Mouse (Mus musculus): ENCODE measurements around the gene Tceanc2. TPM values are rescaled to one million over a fixed set of nuclear protein-coding genes. Genes with fewer than 3 reads are reported as not detected.

Tceanc2 gene
- polyA plus RNA-seq (2015; fragmentation: Nextera tagmentation; extraction: Ambion mirVana): 26.9 and 32.1 TPM in 2 replicates

DNA sequence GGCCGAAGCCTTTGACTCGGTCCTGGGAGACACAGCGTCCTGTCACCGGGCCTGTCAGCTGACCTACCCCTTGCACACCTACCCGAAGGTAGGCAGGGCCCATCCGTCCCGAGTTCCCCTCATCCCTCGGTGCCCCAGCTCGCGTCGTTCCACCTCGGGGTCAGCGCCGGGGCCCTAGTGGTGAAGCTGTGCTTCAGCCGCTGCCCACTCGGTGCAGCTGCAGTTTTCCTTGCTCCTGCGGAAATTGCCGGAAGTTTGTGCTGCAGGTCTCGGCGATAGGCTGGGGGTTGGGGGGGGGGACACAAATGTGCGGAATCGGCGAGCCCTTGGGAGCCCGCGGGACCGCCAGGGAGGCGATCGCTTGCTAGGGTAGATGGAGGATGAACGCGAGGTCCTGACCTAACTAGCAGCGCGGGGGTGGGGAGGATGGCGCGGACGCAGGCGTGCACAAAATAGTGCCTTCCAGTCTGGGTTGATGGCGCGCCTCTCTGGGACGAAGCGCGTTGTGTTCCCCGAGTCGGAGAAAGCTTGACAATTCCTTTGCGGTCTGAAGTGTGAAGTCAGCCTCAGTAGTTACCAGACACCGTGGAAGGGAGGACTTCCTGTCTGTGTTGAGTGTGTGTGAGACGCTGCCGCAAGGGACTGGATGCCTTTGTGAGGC, at the start of gene Tceanc2:
Gene Tceanc2, minus strand, starts transcription at position 287 of the 661 bp plus-strand sequence.
- H3K9ac ChIP-seq: peak within 1 kb of the TSS; percentile 81
- WGBS: under 1% methylated on average over 47 of the region's 47 CpGs
- H3K27ac ChIP-seq: peak within 1 kb of the TSS; percentile 99
- peaks cover 35% of the 10 kb centered on the region for H3K4me1 ChIP-seq
- H3K27me3 ChIP-seq: no peaks in the 10 kb centered on the region
- peak; percentile 68 for ATAC-seq (replicated peaks; ENCODE audit: low FRiP score)
- H3K4me3 ChIP-seq (replicated peaks): peak within 1 kb of the TSS; percentile 86
- peaks cover 10% of the 10 kb centered on the region; the same call in 1 of the 2 replicates for H3K36me3 ChIP-seq
- H3K9me3 ChIP-seq (replicated peaks): no peaks in the 10 kb centered on the region
- H3K4me2 ChIP-seq: peak within 1 kb of the TSS; percentile 64

GRCm38 (mm10) chr4:107226313-107226712, 47.4 kb upstream of the Tceanc2 start:
- Histone ChIP-seq H3K27ac (no peak overlapping the region), H3K27me3 (no peaks in the 10 kb centered on the region), H3K4me2 (no peak overlapping the region), H3K4me1 (no peaks in the 10 kb centered on the region), H3K4me3 (replicated peaks) (no peak overlapping the region), H3K9ac (no peak overlapping the region), H3K9me3 (replicated peaks) (no peaks in the 10 kb centered on the region), H3K36me3 (peaks cover 7% of the 10 kb centered on the region)
- WGBS: 83% methylated on average over 2 of the region's 2 CpGs
- ATAC-seq (replicated peaks; ENCODE audit: low FRiP score): no peak

- Histone ChIP-seq H3K9me3 (replicated peaks) (no peaks in the 10 kb centered on the region), H3K27ac (no peak overlapping the region), H3K36me3 (no peaks in the 10 kb centered on the region), H3K4me1 (no peaks in the 10 kb centered on the region), H3K27me3 (no peaks in the 10 kb centered on the region), H3K9ac (no peak overlapping the region), H3K4me3 (replicated peaks) (no peak overlapping the region), H3K4me2 (no peak overlapping the region)
- no peak for ATAC-seq (replicated peaks; ENCODE audit: low FRiP score)
- WGBS: 83% methylated on average over 11 of the region's 11 CpGs
Observed at GRCm38 (mm10) chr4:107223225-107224204, 44.6 kb upstream of the Tceanc2 start.

- no peak overlapping the region for H3K27ac ChIP-seq
- H3K36me3 ChIP-seq: no peaks in the 10 kb centered on the region
- ATAC-seq (replicated peaks; ENCODE audit: low FRiP score): no peak
- H3K4me2 ChIP-seq: no peak overlapping the region
- H3K4me1 ChIP-seq: no peaks in the 10 kb centered on the region
- no peaks in the 10 kb centered on the region for H3K9me3 ChIP-seq (replicated peaks)
- H3K4me3 ChIP-seq (replicated peaks): no peak overlapping the region
- WGBS: 91% methylated on average over 5 of the region's 5 CpGs
- H3K27me3 ChIP-seq: no peaks in the 10 kb centered on the region
- no peak overlapping the region for H3K9ac ChIP-seq
Observed at GRCm38 (mm10) chr4:107221524-107221923, 42.6 kb upstream of the Tceanc2 start.

DNA sequence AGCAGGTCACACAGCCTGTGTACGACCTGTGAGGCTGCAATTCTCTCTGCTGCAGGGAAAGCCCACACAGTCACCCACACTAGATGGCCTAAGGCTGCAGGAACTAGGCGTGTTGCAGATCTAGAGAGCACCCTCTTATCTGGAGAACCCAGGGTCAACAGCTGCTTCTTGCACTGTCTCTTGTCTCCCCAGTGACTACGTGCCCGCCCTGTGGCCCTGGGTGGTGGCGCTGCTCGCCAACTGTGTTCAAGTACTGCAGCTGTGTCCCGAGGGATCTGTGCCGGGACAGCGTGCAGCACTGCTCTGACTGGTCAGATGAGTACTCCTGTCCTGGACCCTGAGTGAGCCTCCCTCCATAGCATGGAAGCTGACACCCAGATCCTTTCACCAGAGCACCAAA, 38.7 kb upstream of the Tceanc2 start:
- Histone ChIP-seq H3K4me3 (replicated peaks) (no peak overlapping the region), H3K9me3 (replicated peaks) (no peaks in the 10 kb centered on the region), H3K9ac (no peak overlapping the region), H3K4me2 (no peak overlapping the region), H3K4me1 (0 out of 2 replicates have a peak, but pooled peaks cover 5% of the 10 kb centered on the region), H3K36me3 (no peaks in the 10 kb centered on the region), H3K27ac (no peak overlapping the region), H3K27me3 (no peaks in the 10 kb centered on the region)
- WGBS: 81% methylated on average over 9 of the region's 9 CpGs
- ATAC-seq (replicated peaks; ENCODE audit: low FRiP score): 0 out of 2 replicates have a peak, but pooled peaks have one; percentile 62

DNA sequence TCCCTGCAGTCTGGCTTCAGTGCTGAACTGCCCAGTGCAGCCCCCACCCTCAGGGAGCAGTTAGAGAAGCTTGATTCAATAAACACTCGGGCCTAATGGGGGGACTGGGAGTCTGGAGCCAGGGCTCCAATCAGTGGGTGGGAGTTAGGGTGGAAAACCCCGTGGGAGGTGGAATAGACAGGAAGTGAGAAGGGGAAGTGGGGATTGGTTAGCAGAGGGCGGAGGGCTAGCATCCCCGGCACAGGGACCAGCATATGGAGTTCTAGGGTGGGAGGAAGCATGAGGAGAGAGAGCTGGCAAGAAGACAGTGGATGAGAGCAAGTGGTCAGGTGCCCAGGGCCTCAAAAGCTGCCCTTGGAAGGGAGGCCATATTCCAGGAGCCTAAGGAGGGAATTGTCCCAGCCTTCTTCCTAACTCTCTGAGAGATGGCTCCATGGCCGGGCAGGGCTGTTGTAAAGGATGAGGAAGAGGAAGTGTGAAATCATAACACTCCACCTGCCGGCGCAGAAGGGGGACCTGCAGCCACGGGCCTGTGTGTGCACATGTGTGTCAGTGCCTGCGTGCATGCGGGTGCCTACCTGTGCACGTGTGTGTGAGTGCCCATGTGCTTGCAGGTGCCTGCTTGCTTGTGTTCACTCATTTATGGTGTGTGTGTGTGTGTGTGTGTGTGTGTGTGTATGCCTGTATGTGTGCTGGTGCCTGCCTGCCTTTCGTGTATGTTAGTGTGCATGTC, 34.5 kb upstream of the Tceanc2 start:
- 63% methylated on average over 12 of the region's 12 CpGs for WGBS
- H3K4me2 ChIP-seq: no peak overlapping the region

GRCm38 (mm10) chr4:107211936-107212335, 33.0 kb upstream of the Tceanc2 start:
- no peak for ATAC-seq (replicated peaks; ENCODE audit: low FRiP score)

More for the DNA sequence above, 34.5 kb upstream of the Tceanc2 start:
- Histone ChIP-seq H3K9me3 (replicated peaks) (no peaks in the 10 kb centered on the region), H3K27me3 (no peaks in the 10 kb centered on the region), H3K4me3 (replicated peaks) (no peak overlapping the region), H3K36me3 (0 out of 2 replicates have a peak, but pooled peaks cover 4% of the 10 kb centered on the region), H3K4me1 (peaks cover 17% of the 10 kb centered on the region; the same call in 1 of the 2 replicates), H3K27ac (no peak overlapping the region), H3K9ac (no peak overlapping the region)
- no peak for ATAC-seq (replicated peaks; ENCODE audit: low FRiP score)

DNA sequence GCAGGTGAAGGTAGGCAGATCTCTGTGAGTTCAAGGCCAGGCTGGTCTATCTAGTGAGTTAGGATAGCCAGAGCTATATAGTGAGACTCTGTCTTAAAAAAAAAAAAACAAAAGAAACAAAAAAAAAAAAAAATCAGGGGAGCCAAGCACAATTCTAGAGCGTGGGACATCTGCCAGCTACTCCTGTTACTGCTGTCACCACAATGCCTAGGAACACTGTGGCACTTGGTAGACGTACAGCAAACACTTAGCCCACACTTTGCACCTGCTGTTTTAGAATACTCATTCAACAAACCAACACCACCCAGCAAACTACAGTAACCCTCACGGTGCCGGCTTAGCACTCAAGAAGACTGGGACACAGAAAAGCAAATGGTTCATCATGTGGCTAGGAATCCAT, 32.5 kb upstream of the Tceanc2 start:
- 80% methylated on average over 4 of the region's 4 CpGs for WGBS
- Histone ChIP-seq H3K4me3 (replicated peaks) (no peak overlapping the region), H3K27ac (no peak overlapping the region), H3K9me3 (replicated peaks) (no peaks in the 10 kb centered on the region), H3K9ac (no peak overlapping the region), H3K4me2 (no peak overlapping the region), H3K36me3 (peaks cover 21% of the 10 kb centered on the region), H3K27me3 (no peaks in the 10 kb centered on the region), H3K4me1 (peaks cover 17% of the 10 kb centered on the region; the same call in 1 of the 2 replicates)
- ATAC-seq (replicated peaks; ENCODE audit: low FRiP score): no peak

More at GRCm38 (mm10) chr4:107211936-107212335, 33.0 kb upstream of the Tceanc2 start:
- Histone ChIP-seq H3K4me1 (peaks cover 17% of the 10 kb centered on the region; the same call in 1 of the 2 replicates), H3K4me2 (no peak overlapping the region), H3K27ac (no peak overlapping the region), H3K9ac (no peak overlapping the region), H3K27me3 (no peaks in the 10 kb centered on the region), H3K9me3 (replicated peaks) (no peaks in the 10 kb centered on the region), H3K36me3 (peaks cover 17% of the 10 kb centered on the region), H3K4me3 (replicated peaks) (no peak overlapping the region)
- 71% methylated on average over 5 of the region's 5 CpGs for WGBS

DNA sequence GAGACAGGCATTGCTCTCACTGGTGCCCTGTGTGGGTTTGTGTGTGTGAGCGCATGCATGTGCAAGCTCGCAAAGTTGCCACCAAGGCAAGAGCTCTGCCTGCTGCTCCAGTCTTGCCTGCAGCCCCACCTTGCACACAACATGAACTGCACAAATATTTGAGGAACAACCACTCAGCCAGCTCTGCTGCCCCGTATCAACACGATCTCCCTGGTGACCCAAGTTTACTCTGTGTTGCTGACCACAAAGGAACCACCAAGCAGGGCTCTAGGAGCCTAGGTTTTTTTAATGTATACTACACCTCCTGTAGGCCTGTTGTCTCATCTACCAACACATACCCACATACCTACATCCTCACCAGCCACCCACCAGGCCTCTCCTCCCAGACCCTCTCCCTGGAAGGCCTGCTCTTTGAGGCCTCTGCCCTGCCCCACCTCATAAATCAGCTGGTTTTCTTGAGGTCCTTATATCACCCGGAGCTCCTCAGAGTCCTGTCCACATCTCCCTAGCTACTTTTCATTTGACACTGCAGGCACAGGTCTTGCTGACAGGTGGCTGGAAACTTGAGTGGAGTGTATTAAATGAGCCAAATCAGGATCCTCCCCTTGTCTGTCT, 31.7 kb upstream of the Tceanc2 start:
- peak; percentile 62; the same call in 1 of the 2 replicates for ATAC-seq (replicated peaks; ENCODE audit: low FRiP score)
- Histone ChIP-seq H3K4me2 (no peak overlapping the region), H3K36me3 (peaks cover 29% of the 10 kb centered on the region), H3K9ac (no peak overlapping the region), H3K4me1 (peaks cover 17% of the 10 kb centered on the region; the same call in 1 of the 2 replicates), H3K27ac (peak overlapping the region; percentile 37; the same call in 1 of the 2 replicates), H3K4me3 (replicated peaks) (no peak overlapping the region), H3K9me3 (replicated peaks) (no peaks in the 10 kb centered on the region), H3K27me3 (no peaks in the 10 kb centered on the region)
- 50% methylated on average over 5 of the region's 5 CpGs for WGBS

GRCm38 (mm10) chr4:107208880-107209279, 30.0 kb upstream of the Tceanc2 start, which contains the start of gene Ldlrad1:
Gene Ldlrad1 (plus strand): TSS chr4:107209180.
- no peak within 1 kb of the TSS for H3K27ac ChIP-seq
- H3K4me3 ChIP-seq (replicated peaks): no peak within 1 kb of the TSS
- no peak within 1 kb of the TSS for H3K4me2 ChIP-seq
- peaks cover 17% of the 10 kb centered on the region; the same call in 1 of the 2 replicates for H3K4me1 ChIP-seq
- no peaks in the 10 kb centered on the region for H3K27me3 ChIP-seq
- WGBS: 65% methylated on average over 3 of the region's 3 CpGs
- no peak for ATAC-seq (replicated peaks; ENCODE audit: low FRiP score)
- no peak within 1 kb of the TSS for H3K9ac ChIP-seq
- H3K9me3 ChIP-seq (replicated peaks): no peaks in the 10 kb centered on the region
- H3K36me3 ChIP-seq: peaks cover 45% of the 10 kb centered on the region

GRCm38 (mm10) chr4:107207016-107207415, 28.1 kb upstream of the Tceanc2 start:
- Histone ChIP-seq H3K4me1 (peaks cover 12% of the 10 kb centered on the region; the same call in 1 of the 2 replicates), H3K4me2 (no peak overlapping the region), H3K9ac (no peak overlapping the region), H3K27ac (no peak overlapping the region), H3K36me3 (peaks cover 64% of the 10 kb centered on the region), H3K4me3 (replicated peaks) (no peak overlapping the region), H3K27me3 (no peaks in the 10 kb centered on the region), H3K9me3 (replicated peaks) (no peaks in the 10 kb centered on the region)
- ATAC-seq (replicated peaks; ENCODE audit: low FRiP score): no peak
- WGBS: 98% methylated on average over 2 of the region's 2 CpGs
